15 mouse cellular contexts compared by ENCODE assay signal in the genomic region with DNA sequence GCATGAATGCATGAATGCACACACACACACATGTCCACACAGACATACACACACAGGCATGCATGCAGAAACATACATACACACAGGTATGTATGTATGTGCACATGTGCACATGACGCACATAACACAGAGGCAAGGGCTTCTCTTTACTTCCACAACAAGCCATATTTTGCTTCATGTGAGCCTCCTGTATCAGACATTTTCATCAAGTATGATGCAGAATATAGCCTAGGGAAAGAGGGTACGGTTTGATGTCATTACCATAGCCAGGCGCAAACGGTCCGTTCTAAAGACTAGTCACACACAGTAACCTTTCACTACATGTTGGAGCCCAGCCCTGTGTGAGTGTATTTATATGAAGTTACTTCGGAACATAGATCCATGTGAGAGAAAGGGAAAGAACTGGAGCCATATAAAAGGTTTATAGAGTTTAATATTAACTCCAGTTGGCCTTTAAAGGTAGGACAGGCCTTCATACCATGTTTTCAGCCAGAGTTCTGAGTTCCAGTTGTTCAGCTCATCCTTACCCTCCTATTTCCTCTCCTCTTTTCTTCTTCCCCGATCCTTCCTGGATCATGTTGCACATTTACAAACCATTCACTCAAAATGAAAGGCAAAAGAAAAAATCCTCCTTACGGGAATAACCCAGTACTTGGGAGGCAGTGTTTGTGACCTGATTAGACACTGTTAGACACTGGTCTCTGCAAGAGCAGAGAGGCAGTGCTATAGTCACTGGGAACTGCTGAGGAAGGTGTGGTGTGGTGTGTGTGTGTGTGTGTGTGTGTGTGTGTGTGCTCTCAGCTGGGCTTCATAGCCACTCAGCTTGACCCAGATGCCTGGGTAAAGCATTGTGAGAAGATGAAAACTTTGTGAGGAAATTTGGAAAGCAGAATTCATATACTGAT.
DNase-seq lines count a peak whose midpoint lies in the region; ATAC-seq lines count a peak whose summit lies in the region.
"Had no signal": no experiment of that assay in that cellular context is flagged by ENCODE, and none has a peak within 500 bp of the region (broad histone marks: within the 10 kb centered on the region; RNA-seq: fewer than 3 reads in every experiment).

No protein-coding gene starts in this region.

- H3K4me2 ChIP-seq in hindbrain, embryonic 13.5 days = no peak overlapping the region
- no peak overlapping the region for H3K4me2 ChIP-seq in hindbrain, embryonic 14.5 days (replicated peaks)
- no peak overlapping the region for H3K4me2 ChIP-seq in neural tube, embryonic 11.5 days (ENCODE audit: low read depth)
- H3K4me2 ChIP-seq in forebrain, embryonic 16.5 days (ENCODE audit: low read length) = peak overlapping the region; percentile 36
- H3K4me2 ChIP-seq: limb, embryonic 13.5 days had no signal

- no peaks in the 10 kb centered on the region for H3K36me3 ChIP-seq in hindbrain, embryonic 13.5 days
- no peaks in the 10 kb centered on the region for H3K36me3 ChIP-seq in hindbrain, embryonic 14.5 days (replicated peaks; ENCODE audit: control insufficient read depth, insufficient read depth)
- no peaks in the 10 kb centered on the region for H3K36me3 ChIP-seq in neural tube, embryonic 11.5 days (ENCODE audit: control insufficient read depth, insufficient read depth, low read length)
- H3K36me3 ChIP-seq in forebrain, embryonic 16.5 days (ENCODE audit: control insufficient read depth, insufficient read depth) = no peaks in the 10 kb centered on the region
- H3K36me3 ChIP-seq: limb, embryonic 13.5 days had no signal

- no peaks in the 10 kb centered on the region for H3K27me3 ChIP-seq in hindbrain, embryonic 13.5 days
- no peaks in the 10 kb centered on the region for H3K27me3 ChIP-seq in hindbrain, embryonic 14.5 days (ENCODE audit: control insufficient read depth, insufficient read depth, low read length)
- no peaks in the 10 kb centered on the region for H3K27me3 ChIP-seq in neural tube, embryonic 11.5 days (ENCODE audit: control insufficient read depth, insufficient read depth, low read length)
- H3K27me3 ChIP-seq in forebrain, embryonic 16.5 days (replicated peaks; ENCODE audit: control insufficient read depth, insufficient read depth, low read length) = no peaks in the 10 kb centered on the region
- H3K27me3 ChIP-seq: limb, embryonic 13.5 days had no signal

- no peak overlapping the region for H3K4me3 ChIP-seq in hindbrain, embryonic 13.5 days
- no peak overlapping the region for H3K4me3 ChIP-seq in hindbrain, embryonic 14.5 days (replicated peaks; ENCODE audit: low read length)
- H3K4me3 ChIP-seq in neural tube, embryonic 11.5 days (ENCODE audit: low read depth, low read length) = no peak overlapping the region
- H3K4me3 ChIP-seq in forebrain, embryonic 16.5 days (replicated peaks; ENCODE audit: low read length) = no peak overlapping the region
- H3K4me3 ChIP-seq: limb, embryonic 13.5 days; myocyte had no signal

- intact Hi-C loops in heart, postnatal 25 days (cut with DNase I) = no loop called here

- no peak for DNase-seq in hindbrain, embryonic 14.5 days (ENCODE audit: low spot score)
- no peak for DNase-seq in neural tube, embryonic 11.5 days (ENCODE audit: low spot score)
- DNase-seq in neural tube, embryonic 10.5 days (ENCODE audit: extremely low spot score, low spot score) = no peak
- no peak for DNase-seq in heart, postnatal 25 days (ENCODE audit: low spot score)
- no peak for DNase-seq in urinary bladder, postnatal 10 days (ENCODE audit: low spot score)
- DNase-seq in T-cell, adult 2 months (ENCODE audit: low spot score) = no peak
- DNase-seq: embryo, embryonic 11 days; gastrocnemius, postnatal 14 days; lung, adult 18-20 months had no signal

- 74% methylated on average over 8 of the region's 8 CpGs for WGBS in hindbrain, embryonic 13.5 days
- WGBS in hindbrain, embryonic 14.5 days = 74% methylated on average over 8 of the region's 8 CpGs
- WGBS in neural tube, embryonic 11.5 days = 85% methylated on average over 8 of the region's 8 CpGs
- WGBS in forebrain, embryonic 16.5 days = 37% methylated on average over 8 of the region's 8 CpGs

- peak overlapping the region; percentile 40; the same call in 1 of the 2 replicates for H3K27ac ChIP-seq in hindbrain, embryonic 13.5 days
- H3K27ac ChIP-seq in hindbrain, embryonic 14.5 days = no peak overlapping the region; the same call in 1 of the 2 replicates
- H3K27ac ChIP-seq in neural tube, embryonic 11.5 days (ENCODE audit: low read depth, low read length) = no peak overlapping the region
- peak overlapping the region; percentile 93 for H3K27ac ChIP-seq in forebrain, embryonic 16.5 days (ENCODE audit: low read length)
- H3K27ac ChIP-seq: limb, embryonic 13.5 days had no signal

- no peak overlapping the region for H3K9ac ChIP-seq in hindbrain, embryonic 13.5 days
- no peak overlapping the region for H3K9ac ChIP-seq in hindbrain, embryonic 14.5 days
- no peak overlapping the region for H3K9ac ChIP-seq in neural tube, embryonic 11.5 days (ENCODE audit: low read length)
- peak overlapping the region; percentile 52 for H3K9ac ChIP-seq in forebrain, embryonic 16.5 days (replicated peaks; ENCODE audit: low read depth, low read length)
- H3K9ac ChIP-seq: limb, embryonic 13.5 days had no signal

- no peak for ATAC-seq in hindbrain, embryonic 13.5 days (ENCODE audit: low FRiP score)
- no peak for ATAC-seq in hindbrain, embryonic 14.5 days (ENCODE audit: low FRiP score)
- ATAC-seq in neural tube, embryonic 11.5 days (ENCODE audit: insufficient read depth, low FRiP score, low TSS enrichment) = peak; percentile 49; the same call in 1 of the 2 replicates
- ATAC-seq in forebrain, embryonic 16.5 days = no peak
- ATAC-seq: activated CD4-positive, CD25-positive, alpha-beta regulatory T cell, adult 4 months; inflammation-experienced regulatory T-cells, adult 6 months had no signal

- no peaks in the 10 kb centered on the region for H3K9me3 ChIP-seq in hindbrain, embryonic 13.5 days
- no peaks in the 10 kb centered on the region for H3K9me3 ChIP-seq in hindbrain, embryonic 14.5 days (ENCODE audit: control insufficient read depth, low read length)
- no peaks in the 10 kb centered on the region for H3K9me3 ChIP-seq in neural tube, embryonic 11.5 days (ENCODE audit: control insufficient read depth, low read length)
- no peaks in the 10 kb centered on the region for H3K9me3 ChIP-seq in forebrain, embryonic 16.5 days (ENCODE audit: control insufficient read depth, low read length)
- H3K9me3 ChIP-seq: limb, embryonic 13.5 days had no signal

- peaks cover 11% of the 10 kb centered on the region for H3K4me1 ChIP-seq in hindbrain, embryonic 13.5 days (replicated peaks)
- H3K4me1 ChIP-seq in hindbrain, embryonic 14.5 days (replicated peaks; ENCODE audit: control insufficient read depth, insufficient read depth, low read length) = peaks cover 9% of the 10 kb centered on the region
- H3K4me1 ChIP-seq in neural tube, embryonic 11.5 days (ENCODE audit: control insufficient read depth, insufficient read depth, low read length) = 0 out of 2 replicates have a peak, but pooled peaks cover 3% of the 10 kb centered on the region
- peaks cover 26% of the 10 kb centered on the region for H3K4me1 ChIP-seq in forebrain, embryonic 16.5 days (replicated peaks; ENCODE audit: control insufficient read depth, insufficient read depth, low read length)
- H3K4me1 ChIP-seq: limb, embryonic 13.5 days had no signal

Comparison
In these comparisons a context has a peak if more than half of its experiments do, and no peak if none do; other contexts are left out.
1. H3K27ac ChIP-seq: peak in hindbrain, embryonic 13.5 days (single experiment) and forebrain, embryonic 16.5 days (single experiment); none in hindbrain, embryonic 14.5 days (single experiment) and neural tube, embryonic 11.5 days (single experiment).